Mouse (Mus musculus) embryo, embryonic 11.5 days (tissue): Measurements from ENCODE around the gene Kif2a.

Experiments used
- DNase-seq: peaks from one replicate; pipeline ENCODE4 v3.0.0-alpha.2; 2012; ENCODE audit warnings: low read depth, low spot score

Gene Kif2a

GRCm38 (mm10) chr13:107021461-107022265, at the start of gene Kif2a:
Kif2a (minus strand) TSS chr13:107022126.
- peak; percentile 39 for DNase-seq

GRCm38 (mm10) chr13:107069061-107069460, 47.1 kb upstream of the Kif2a start:
- DNase-seq, result no peak

- no peak for DNase-seq
Observed at GRCm38 (mm10) chr13:107065098-107065855, 43.4 kb upstream of the Kif2a start.

GRCm38 (mm10) chr13:107064263-107064662, 42.3 kb upstream of the Kif2a start:
- DNase-seq, result no peak

- no peak for DNase-seq
Observed at GRCm38 (mm10) chr13:107063115-107063807, 41.3 kb upstream of the Kif2a start.

- DNase-seq, result no peak
Observed at GRCm38 (mm10) chr13:107060098-107060497, 38.2 kb upstream of the Kif2a start.

- no peak for DNase-seq
Observed at GRCm38 (mm10) chr13:107059460-107059859, 37.5 kb upstream of the Kif2a start.

- no peak for DNase-seq
Observed at GRCm38 (mm10) chr13:107056318-107056717, 34.4 kb upstream of the Kif2a start.

- DNase-seq, result no peak
Observed at GRCm38 (mm10) chr13:107054496-107054895, 32.6 kb upstream of the Kif2a start.

GRCm38 (mm10) chr13:107051342-107051741, 29.4 kb upstream of the Kif2a start:
- DNase-seq, result no peak

- no peak for DNase-seq
Observed at GRCm38 (mm10) chr13:107044229-107044628, 22.3 kb upstream of the Kif2a start.

- no peak for DNase-seq
Observed at GRCm38 (mm10) chr13:107042551-107042950, 20.6 kb upstream of the Kif2a start.

- DNase-seq, result no peak
Observed at GRCm38 (mm10) chr13:107039493-107039892, 17.6 kb upstream of the Kif2a start.

GRCm38 (mm10) chr13:107038346-107038745, 16.4 kb upstream of the Kif2a start:
- DNase-seq, result no peak

GRCm38 (mm10) chr13:107035511-107036113, 13.7 kb upstream of the Kif2a start:
- no peak for DNase-seq

GRCm38 (mm10) chr13:107035078-107035477, 13.2 kb upstream of the Kif2a start:
- DNase-seq, result no peak

- DNase-seq, result no peak
Observed at GRCm38 (mm10) chr13:107034028-107034920, 12.3 kb upstream of the Kif2a start.

GRCm38 (mm10) chr13:107031228-107031627, 9.3 kb upstream of the Kif2a start:
- no peak for DNase-seq

GRCm38 (mm10) chr13:107027218-107027617, 5.3 kb upstream of the Kif2a start:
- DNase-seq, result no peak

GRCm38 (mm10) chr13:107025663-107026062, 3.7 kb upstream of the Kif2a start:
- DNase-seq, result no peak
